Mouse (Mus musculus) MEL (cell line): Measurements from ENCODE around the gene Cchcr1. TPM values are rescaled to one million over a fixed set of nuclear protein-coding genes. Genes with fewer than 3 reads are reported as not detected.

Experiments used
- DNase-seq: peaks from one replicate; pipeline ENCODE4 v3.0.0; 2011; ENCODE audit warnings: low read depth, low spot score
- H3K27ac ChIP-seq: 2 replicates; pipeline ENCODE4 v1.5.1; 2012; ENCODE audit warnings: low read depth, mild to moderate bottlenecking, control low read depth, low read length, moderate library complexity; ENCODE audit not compliant: control insufficient read depth
- H3K27me3 ChIP-seq, 2 experiments: fragments of 150-350 bp in 1 of 2; sonication (generic) in 1 of 2; 2 replicates each; pipeline ENCODE4 v1.6.1; 2012; ENCODE audit warnings: low read length in 2 of 2, mild to moderate bottlenecking in 2 of 2, improper control_type of control experiment in 1 of 2, moderate library complexity in 1 of 2; ENCODE audit not compliant: insufficient read depth in 2 of 2, control insufficient read depth in 1 of 2
- H3K36me3 ChIP-seq, 2 experiments: 2 replicates each; pipeline ENCODE4 v1.6.1; 2012 to 2014; ENCODE audit warnings: low read length in 2 of 2, improper control_type of control experiment in 1 of 2, inconsistent platforms in 1 of 2, mild to moderate bottlenecking in 1 of 2; ENCODE audit not compliant: insufficient read depth in 2 of 2, control insufficient read depth in 1 of 2
- H3K4me1 ChIP-seq, 2 experiments: fragments of 150-350 bp in 1 of 2; sonication (generic) in 1 of 2; 2 replicates each; pipeline ENCODE4 v1.6.1; 2012; ENCODE audit warnings: low read length in 2 of 2, improper control_type of control experiment in 1 of 2, mild to moderate bottlenecking in 1 of 2; ENCODE audit not compliant: insufficient read depth in 2 of 2, control insufficient read depth in 1 of 2
- H3K4me3 ChIP-seq, 2 experiments: fragments of 150-350 bp in 1 of 2; sonication (generic) in 1 of 2; 2 replicates each; pipeline ENCODE4 v1.5.1; 2012; ENCODE audit warnings: low read depth in 2 of 2, low read length in 2 of 2, mild to moderate bottlenecking in 2 of 2, moderate library complexity in 2 of 2, control low read depth in 1 of 2, improper control_type of control experiment in 1 of 2; ENCODE audit not compliant: control insufficient read depth in 1 of 2, insufficient read depth in 1 of 2
- H3K79me2 ChIP-seq: 2 replicates; pipeline ENCODE4 v1.6.1; 2012; ENCODE audit warnings: mild to moderate bottlenecking, low read length, moderate library complexity; ENCODE audit not compliant: control insufficient read depth, poor library complexity, insufficient read depth
- H3K9ac ChIP-seq: 2 replicates; pipeline ENCODE4 v1.6.1; 2012; ENCODE audit warnings: low read depth, mild to moderate bottlenecking, control low read depth, low read length, moderate library complexity; ENCODE audit not compliant: control insufficient read depth, poor library complexity, severe bottlenecking
- H3K9me3 ChIP-seq: fragments of 150-350 bp; sonication (generic); replicated peaks from 2 replicates; pipeline ENCODE4 v1.6.1; 2012; ENCODE audit warnings: mild to moderate bottlenecking, low read length, improper control_type of control experiment, moderate library complexity; ENCODE audit not compliant: insufficient read depth
- CHD1 ChIP-seq: IDR thresholded peaks from 2 replicates; pipeline ENCODE4 v1.6.1; 2012; ENCODE audit warnings: low read depth, mild to moderate bottlenecking, inconsistent platforms, low read length, improper control_type of control experiment
- CHD2 ChIP-seq: IDR thresholded peaks from 2 replicates; pipeline ENCODE4 v1.6.1; 2011; ENCODE audit warnings: low read length, improper control_type of control experiment
- E2F4 ChIP-seq: IDR thresholded peaks from 2 replicates; pipeline ENCODE4 v1.6.1; 2011; ENCODE audit warnings: low read depth, low read length, improper control_type of control experiment, borderline replicate concordance
- EP300 ChIP-seq, 2 experiments: IDR thresholded peaks; 2 replicates each; pipeline ENCODE4 v1.6.1; 2011; ENCODE audit warnings: improper control_type of control experiment in 2 of 2, low read length in 2 of 2, low read depth in 1 of 2, mild to moderate bottlenecking in 1 of 2
- GATA1 ChIP-seq: IDR thresholded peaks from 2 replicates; pipeline ENCODE4 v1.6.1; 2011; ENCODE audit warnings: low read depth, low read length, improper control_type of control experiment
- HCFC1 ChIP-seq: IDR thresholded peaks from 2 replicates; pipeline ENCODE4 v1.6.1; 2012; ENCODE audit warnings: low read depth, mild to moderate bottlenecking, inconsistent platforms, low read length, improper control_type of control experiment, moderate library complexity
- JUND ChIP-seq: IDR thresholded peaks from 2 replicates; pipeline ENCODE4 v1.6.1; 2011; ENCODE audit warnings: low read depth, mild to moderate bottlenecking, improper control_type of control experiment, low read length
- MAX ChIP-seq: IDR thresholded peaks from 2 replicates; pipeline ENCODE4 v1.6.1; 2011; ENCODE audit warnings: low read length, improper control_type of control experiment
- MAZ ChIP-seq: IDR thresholded peaks from 2 replicates; pipeline ENCODE4 v1.6.1; 2012; ENCODE audit warnings: low read depth, mild to moderate bottlenecking, inconsistent platforms, low read length, improper control_type of control experiment
- MXI1 ChIP-seq: IDR thresholded peaks from 2 replicates; pipeline ENCODE4 v1.6.1; 2011; ENCODE audit warnings: mild to moderate bottlenecking, low read depth, low read length, improper control_type of control experiment
- POLR2AphosphoS5 ChIP-seq: IDR thresholded peaks from 2 replicates; pipeline ENCODE4 v1.6.1; 2012; ENCODE audit warnings: low read depth, borderline replicate concordance, mild to moderate bottlenecking, inconsistent platforms, low read length, moderate library complexity, mixed read lengths
- RAD21 ChIP-seq: IDR thresholded peaks from 2 replicates; pipeline ENCODE4 v1.6.1; 2011; ENCODE audit warnings: mild to moderate bottlenecking, low read depth, low read length, improper control_type of control experiment
- RCOR1 ChIP-seq: IDR thresholded peaks from 2 replicates; pipeline ENCODE4 v1.6.1; 2012; ENCODE audit warnings: low read depth, mild to moderate bottlenecking, inconsistent platforms, low read length, improper control_type of control experiment
- SIN3A ChIP-seq: IDR thresholded peaks from 2 replicates; pipeline ENCODE4 v1.6.1; 2012; ENCODE audit warnings: low read length, improper control_type of control experiment, inconsistent platforms
- TAL1 ChIP-seq: IDR thresholded peaks from 2 replicates; pipeline ENCODE4 v1.6.1; 2012; ENCODE audit warnings: mild to moderate bottlenecking, inconsistent platforms, low read length, moderate library complexity, mixed read lengths
- UBTF ChIP-seq: IDR thresholded peaks from 2 replicates; pipeline ENCODE4 v1.6.1; 2012; ENCODE audit warnings: low read depth, mild to moderate bottlenecking, inconsistent platforms, low read length, improper control_type of control experiment, moderate library complexity, borderline replicate concordance; ENCODE audit not compliant: insufficient read depth
- ZC3H11A ChIP-seq: IDR thresholded peaks from 2 replicates; pipeline ENCODE4 v1.6.1; 2012; ENCODE audit warnings: low read depth, mild to moderate bottlenecking, inconsistent platforms, low read length, improper control_type of control experiment
- polyA plus RNA-seq, 2 experiments: library from polyadenylated mRNA; stranded (reverse) in 1 of 2; unstranded in 1 of 2; fragments of >175 nt in 1 of 2; fragments of >200 nt in 1 of 2; gene quantifications; 2 replicates each; pipeline versions ENCODE4 v1.2.1 to v1.2.4; 2012; ENCODE audit warnings: low replicate concordance in 2 of 2, low read depth in 1 of 2; ENCODE audit not compliant: insufficient read length in 2 of 2, insufficient read depth in 1 of 2, missing spikeins in 1 of 2
- total RNA-seq: library from RNA; depleted of rRNA; stranded (reverse); fragments of 300-350 nt; gene quantifications from 2 replicates; pipeline ENCODE4 v1.2.3, GENCODE M21; 2012

Cchcr1 gene
- total and polyA plus RNA-seq, 3 experiments: 14.3 to 21.7 TPM; not detected in 1

DNA sequence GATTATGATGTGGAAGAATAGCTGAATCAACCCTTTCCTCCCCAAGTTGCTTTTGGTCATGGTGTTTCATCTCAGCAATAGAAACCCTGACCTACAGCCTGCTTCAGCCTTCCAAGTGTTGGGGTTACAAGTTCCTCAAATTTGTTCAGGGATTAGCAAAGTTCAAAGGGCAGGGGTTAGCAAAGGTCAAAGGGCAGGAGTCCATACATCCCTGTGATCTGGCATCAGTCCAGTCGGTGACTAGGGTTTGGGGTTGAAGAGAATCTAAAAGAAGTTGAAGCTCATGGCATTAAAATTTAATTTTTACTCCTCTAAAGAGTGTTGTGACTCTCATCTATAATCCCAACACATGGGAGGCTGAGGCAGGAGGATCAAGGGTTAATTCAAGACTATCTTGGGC lies 21.6 kb downstream of the Cchcr1 start:
- TF ChIP-seq RAD21: no peak
- TF ChIP-seq SIN3A: no peak
- no peak for TF ChIP-seq ZC3H11A
- no peak for TF ChIP-seq HCFC1
- TF ChIP-seq, all 39 proteins: peak for 0
- H3K27me3 ChIP-seq: peaks cover 0 to 5% of the 10 kb centered on the region in 2 experiments; a peak in 1 of 4 replicates
- no peak overlapping the region for H3K27ac ChIP-seq
- H3K4me1 ChIP-seq: peaks cover 0 to 3% of the 10 kb centered on the region in 2 experiments; a peak in 2 of 4 replicates
- no peak overlapping the region for H3K9ac ChIP-seq
- no peak for DNase-seq
- H3K79me2 ChIP-seq: no peaks in the 10 kb centered on the region
- H3K4me3 ChIP-seq: no peak overlapping the region
- peaks cover 0 to 4% of the 10 kb centered on the region in 2 experiments; a peak in 1 of 4 replicates for H3K36me3 ChIP-seq
- H3K9me3 ChIP-seq: no peaks in the 10 kb centered on the region

DNA sequence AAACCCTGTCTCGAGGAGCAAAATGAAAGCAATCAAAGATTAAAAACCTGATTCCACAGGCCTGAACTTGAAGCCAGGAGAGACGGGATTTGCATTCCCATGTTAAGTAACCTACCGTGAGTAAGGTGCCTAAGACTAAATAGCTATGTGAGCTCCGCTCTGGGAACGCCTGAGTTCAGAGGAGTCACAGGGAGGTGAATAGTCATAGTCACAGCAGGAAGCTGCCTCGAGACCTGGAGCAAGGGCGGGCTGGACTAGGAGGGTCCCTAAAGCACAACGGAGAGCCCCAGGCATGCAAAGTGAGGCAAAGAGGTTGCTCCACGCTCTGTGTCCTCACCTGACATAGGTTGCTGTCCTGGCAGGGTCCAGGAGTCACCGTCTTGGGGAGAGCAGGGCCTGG lies 22.6 kb downstream of the Cchcr1 start:
- no peak overlapping the region for H3K4me3 ChIP-seq
- H3K9me3 ChIP-seq: no peaks in the 10 kb centered on the region
- H3K9ac ChIP-seq: no peak overlapping the region
- TF ChIP-seq HCFC1: no peak
- no peak for TF ChIP-seq TAL1
- no peak for TF ChIP-seq UBTF
- TF ChIP-seq SIN3A: no peak
- TF ChIP-seq RCOR1: no peak
- no peak for TF ChIP-seq POLR2AphosphoS5
- TF ChIP-seq CHD2: no peak
- no peak for TF ChIP-seq CHD1
- TF ChIP-seq GATA1: no peak
- no peak for TF ChIP-seq E2F4
- TF ChIP-seq EP300 (IDR thresholded peaks at IDR 0.05; ENCODE audit: low read depth in 1 of 2, low read length in 2 of 2): no peak
- TF ChIP-seq MXI1: no peak
- no peak for TF ChIP-seq JUND
- TF ChIP-seq MAZ: no peak
- TF ChIP-seq MAX: no peak
- H3K79me2 ChIP-seq: no peaks in the 10 kb centered on the region
- no peak for DNase-seq
- H3K27me3 ChIP-seq: peaks cover 0 to 5% of the 10 kb centered on the region in 2 experiments; a peak in 1 of 4 replicates
- peaks cover 0 to 7% of the 10 kb centered on the region in 2 experiments; a peak in 3 of 4 replicates for H3K4me1 ChIP-seq
- H3K27ac ChIP-seq: no peak overlapping the region
- H3K36me3 ChIP-seq: peaks cover 0 to 9% of the 10 kb centered on the region in 2 experiments; a peak in 2 of 4 replicates
